In genomic region chr11:20243214-20243913, GRCm38 (mm10) we compare ENCODE assay signal across 8 mouse cellular contexts. TPM values are rescaled to one million over a fixed set of nuclear protein-coding genes. Genes with fewer than 3 reads are reported as not detected.
DNase-seq lines count a peak whose midpoint lies in the region; ATAC-seq lines count a peak whose summit lies in the region.

No protein-coding gene starts in this region.

- DNase-seq in adrenal gland, postnatal 14 days, result peak; percentile 35
- no peak for DNase-seq in adrenal gland, postnatal 10 days
- DNase-seq in kidney, postnatal 36 days, result peak; percentile 61 to 63
- peak; percentile 24 for DNase-seq in retina, embryonic 14.5 days (ENCODE audit: low spot score)
- DNase-seq in left cerebral cortex, postnatal 10 days (ENCODE audit: extremely low spot score in 1 of 2, low spot score in 2 of 2), result no peak
- DNase-seq in layer of hippocampus, postnatal 14 days (ENCODE audit: low spot score in 2 of 2), result no peak

- H3K4me1 ChIP-seq in megakaryocyte, embryonic 14.5 days, result peaks cover 97% of the 10 kb centered on the region

- intact Hi-C loops in left cerebral cortex, postnatal 10 days (cut with DNase I), result no loop called here

- peaks cover 80% of the 10 kb centered on the region for H3K36me3 ChIP-seq in megakaryocyte, embryonic 14.5 days (replicated peaks; ENCODE audit: low read length)

- no peaks in the 10 kb centered on the region for H3K9me3 ChIP-seq in megakaryocyte, embryonic 14.5 days

- no peaks in the 10 kb centered on the region for H3K27me3 ChIP-seq in megakaryocyte, embryonic 14.5 days (replicated peaks)

- ATAC-seq in megakaryocyte, adult 5-6 weeks (ENCODE audit: poor library complexity, severe bottlenecking), result no peak

- H3K4me3 ChIP-seq in megakaryocyte, embryonic 14.5 days (replicated peaks), result peak overlapping the region; percentile 31

RNA-seq across cellular contexts. Expression of gene Cep68, which starts 5.9 kb away (rescaled TPM):
- 31.1 and 32.2 TPM in 2 replicates for total RNA-seq in adrenal gland, postnatal 14 days (2021)
- 10 to 100 TPM; 29.6 to 39.8 TPM for total RNA-seq in adrenal gland, postnatal 10 days (2021)
- 4.7 and 15.5 TPM in 2 replicates for polyA plus RNA-seq in megakaryocyte, embryonic 14.5 days (2012; ENCODE audit: insufficient read depth, low replicate concordance)
- total RNA-seq in megakaryocyte, adult 5-6 weeks (2015), result 5.8 and 8.3 TPM in 2 replicates
- 7.4 and 7.6 TPM in 2 replicates for total RNA-seq in megakaryocyte, adult 5-6 weeks (2017)
- 10 to 100 TPM; 32.0 to 32.7 TPM for total RNA-seq in left cerebral cortex, postnatal 10 days (2021)
- total RNA-seq in layer of hippocampus, postnatal 14 days (2021), result 10 to 100 TPM; 32.4 to 34.8 TPM

RNA-seq across cellular contexts. Expression of gene Rab1a, which starts 42.1 kb away (rescaled TPM):
- total RNA-seq in adrenal gland, postnatal 14 days (2021), result 146 and 165 TPM in 2 replicates
- 100 to 1,000 TPM; 153 to 156 TPM for total RNA-seq in adrenal gland, postnatal 10 days (2021)
- polyA plus RNA-seq in megakaryocyte, embryonic 14.5 days (2012; ENCODE audit: insufficient read depth, low replicate concordance), result 6.5 and 33.5 TPM in 2 replicates
- 180 and 218 TPM in 2 replicates for total RNA-seq in megakaryocyte, adult 5-6 weeks (2015)
- total RNA-seq in megakaryocyte, adult 5-6 weeks (2017), result 91.3 and 119 TPM in 2 replicates
- 100 to 1,000 TPM; 223 to 228 TPM for total RNA-seq in left cerebral cortex, postnatal 10 days (2021)
- 100 to 1,000 TPM; 171 to 173 TPM for total RNA-seq in layer of hippocampus, postnatal 14 days (2021)

Comparison
In these comparisons a context has a peak if more than half of its experiments do, and no peak if none do; other contexts are left out.
1. DNase-seq: peak in adrenal gland, postnatal 14 days (single experiment), kidney, postnatal 36 days (2 of 2) and retina, embryonic 14.5 days (single experiment); none in adrenal gland, postnatal 10 days (single experiment), left cerebral cortex, postnatal 10 days (0 of 2) and layer of hippocampus, postnatal 14 days (0 of 2).